Comparison of ENCODE assay signal across 8 mouse cellular contexts in genomic region chr16:92019141-92020118, GRCm38 (mm10). TPM values are rescaled to one million over a fixed set of nuclear protein-coding genes. Genes with fewer than 3 reads are reported as not detected.
DNase-seq lines count a peak whose midpoint lies in the region; ATAC-seq lines count a peak whose summit lies in the region.

No protein-coding gene starts in this region.

- DNase-seq in B cell, adult 2 months = peak; percentile 26 to 31
- DNase-seq in adrenal gland, adult 2 months = peak; percentile 68
- peak; percentile 40 to 64 for DNase-seq in heart, postnatal 14 days
- peak; percentile 29 to 61 for DNase-seq in kidney, postnatal 36 days
- peak; percentile 76 for DNase-seq in thymus, postnatal 4 days

- H3K9ac ChIP-seq in embryonic facial prominence, embryonic 15.5 days = 0 out of 2 replicates have a peak overlapping the region, but pooled peaks have one; percentile 28
- H3K9ac ChIP-seq in lung, embryonic 15.5 days = peak overlapping the region; percentile 32; the same call in 1 of the 2 replicates
- H3K9ac ChIP-seq in neural tube, embryonic 15.5 days (replicated peaks) = peak overlapping the region; percentile 31

- H3K27me3 ChIP-seq in embryonic facial prominence, embryonic 15.5 days = no peaks in the 10 kb centered on the region
- no peaks in the 10 kb centered on the region for H3K27me3 ChIP-seq in lung, embryonic 15.5 days
- no peaks in the 10 kb centered on the region for H3K27me3 ChIP-seq in neural tube, embryonic 15.5 days (replicated peaks)

- ATAC-seq in embryonic facial prominence, embryonic 15.5 days (ENCODE audit: insufficient number of reproducible peaks, low FRiP score, low TSS enrichment, low read depth) = peak; percentile 51
- ATAC-seq in lung, embryonic 15.5 days (ENCODE audit: borderline replicate concordance, extremely low read depth, low FRiP score, low TSS enrichment) = peak; percentile 70; the same call in 1 of the 2 replicates
- peak; percentile 74 for ATAC-seq in neural tube, embryonic 15.5 days (ENCODE audit: low FRiP score)

- 10% methylated on average over 26 of the region's 26 CpGs for WGBS in embryonic facial prominence, embryonic 15.5 days
- 8% methylated on average over 26 of the region's 26 CpGs for WGBS in lung, embryonic 15.5 days
- 5% methylated on average over 26 of the region's 26 CpGs for WGBS in neural tube, embryonic 15.5 days

- no peaks in the 10 kb centered on the region for H3K9me3 ChIP-seq in embryonic facial prominence, embryonic 15.5 days (replicated peaks)
- H3K9me3 ChIP-seq in lung, embryonic 15.5 days = no peaks in the 10 kb centered on the region
- H3K9me3 ChIP-seq in neural tube, embryonic 15.5 days (replicated peaks) = no peaks in the 10 kb centered on the region

- 0 out of 2 replicates have a peak, but pooled peaks cover 14% of the 10 kb centered on the region for H3K4me1 ChIP-seq in embryonic facial prominence, embryonic 15.5 days
- no peaks in the 10 kb centered on the region for H3K4me1 ChIP-seq in lung, embryonic 15.5 days
- peaks cover 12% of the 10 kb centered on the region for H3K4me1 ChIP-seq in neural tube, embryonic 15.5 days

- H3K36me3 ChIP-seq in embryonic facial prominence, embryonic 15.5 days = no peaks in the 10 kb centered on the region
- H3K36me3 ChIP-seq in lung, embryonic 15.5 days = no peaks in the 10 kb centered on the region
- no peaks in the 10 kb centered on the region for H3K36me3 ChIP-seq in neural tube, embryonic 15.5 days

- intact Hi-C loops in heart, postnatal 14 days (cut with DNase I) = loop anchor here (2.0 kb wide), 2 partner anchors 39 to 49 kb away; partner anchors contain the start of genes Gm49711, Mrps6 and Slc5a3

- H3K27ac ChIP-seq in embryonic facial prominence, embryonic 15.5 days (replicated peaks) = peak overlapping the region; percentile 71
- H3K27ac ChIP-seq in lung, embryonic 15.5 days = peak overlapping the region; percentile 43; the same call in 1 of the 2 replicates
- H3K27ac ChIP-seq in neural tube, embryonic 15.5 days (replicated peaks) = peak overlapping the region; percentile 75

- peak overlapping the region; percentile 55 for H3K4me2 ChIP-seq in embryonic facial prominence, embryonic 15.5 days (replicated peaks)
- peak overlapping the region; percentile 64 for H3K4me2 ChIP-seq in lung, embryonic 15.5 days
- H3K4me2 ChIP-seq in neural tube, embryonic 15.5 days = peak overlapping the region; percentile 67

- peak overlapping the region; percentile 39 for H3K4me3 ChIP-seq in embryonic facial prominence, embryonic 15.5 days (replicated peaks)
- peak overlapping the region; percentile 31 for H3K4me3 ChIP-seq in lung, embryonic 15.5 days
- H3K4me3 ChIP-seq in neural tube, embryonic 15.5 days (replicated peaks) = peak overlapping the region; percentile 42

RNA-seq across cellular contexts. Expression of gene Mrps6, which starts 38.6 kb away (rescaled TPM):
- 10 to 100 TPM; 94.1 to 98.5 TPM for total RNA-seq in adrenal gland, adult 2 months (2021)
- polyA plus RNA-seq in adrenal gland, adult 2 months (2012; rRNA removed) = 26.7 and 26.8 TPM in 2 replicates
- polyA plus RNA-seq in embryonic facial prominence, embryonic 15.5 days (2015; fragmentation: Nextera tagmentation; extraction: Ambion mirVana) = 89.0 and 91.8 TPM in 2 replicates
- total RNA-seq in heart, postnatal 14 days (2021) = 10 to 100 TPM; 48.8 to 55.5 TPM
- 69.2 and 75.6 TPM in 2 replicates for polyA plus RNA-seq in lung, embryonic 15.5 days (2015; fragmentation: Nextera tagmentation; extraction: Ambion mirVana)
- 169 and 180 TPM in 2 replicates for polyA plus RNA-seq in neural tube, embryonic 15.5 days (2015; fragmentation: Nextera tagmentation; extraction: Ambion mirVana)

RNA-seq across cellular contexts. Expression of gene Gm49711, which starts 38.7 kb away (rescaled TPM):
- not detected for total RNA-seq in adrenal gland, adult 2 months (2021)
- polyA plus RNA-seq in adrenal gland, adult 2 months (2012; rRNA removed) = 7.5 and 8.0 TPM in 2 replicates
- 0.15 TPM in 1 of 2 replicates, not detected in the other for polyA plus RNA-seq in embryonic facial prominence, embryonic 15.5 days (2015; fragmentation: Nextera tagmentation; extraction: Ambion mirVana)
- not detected for total RNA-seq in heart, postnatal 14 days (2021)
- polyA plus RNA-seq in lung, embryonic 15.5 days (2015; fragmentation: Nextera tagmentation; extraction: Ambion mirVana) = not detected in 2 replicates
- polyA plus RNA-seq in neural tube, embryonic 15.5 days (2015; fragmentation: Nextera tagmentation; extraction: Ambion mirVana) = 0.55 and 0.60 TPM in 2 replicates

RNA-seq across cellular contexts. Expression of gene Slc5a3, which starts 38.7 kb away (rescaled TPM):
- 10 to 100 TPM; 23.6 to 46.6 TPM for total RNA-seq in adrenal gland, adult 2 months (2021)
- polyA plus RNA-seq in adrenal gland, adult 2 months (2012; rRNA removed) = 1.5 and 2.6 TPM in 2 replicates
- 6.3 and 6.4 TPM in 2 replicates for polyA plus RNA-seq in embryonic facial prominence, embryonic 15.5 days (2015; fragmentation: Nextera tagmentation; extraction: Ambion mirVana)
- total RNA-seq in heart, postnatal 14 days (2021) = 1 to 10 TPM; 5.4 to 6.2 TPM
- polyA plus RNA-seq in lung, embryonic 15.5 days (2015; fragmentation: Nextera tagmentation; extraction: Ambion mirVana) = 4.0 and 4.1 TPM in 2 replicates
- 12.7 and 15.6 TPM in 2 replicates for polyA plus RNA-seq in neural tube, embryonic 15.5 days (2015; fragmentation: Nextera tagmentation; extraction: Ambion mirVana)

Comparison
In these comparisons a context has a peak if more than half of its experiments do, and no peak if none do; other contexts are left out.
1. Peak in every context shown above with its lines: DNase-seq, ATAC-seq, H3K4me3 ChIP-seq and H3K27ac ChIP-seq.